Mouse (Mus musculus) kidney, adult 8-10 months (tissue): ENCODE results near the gene Exosc2.

Source experiments
- DNase-seq, 2 experiments: peaks; one replicate each; pipeline ENCODE4 v3.0.0; 2022

The Exosc2 gene

DNA sequence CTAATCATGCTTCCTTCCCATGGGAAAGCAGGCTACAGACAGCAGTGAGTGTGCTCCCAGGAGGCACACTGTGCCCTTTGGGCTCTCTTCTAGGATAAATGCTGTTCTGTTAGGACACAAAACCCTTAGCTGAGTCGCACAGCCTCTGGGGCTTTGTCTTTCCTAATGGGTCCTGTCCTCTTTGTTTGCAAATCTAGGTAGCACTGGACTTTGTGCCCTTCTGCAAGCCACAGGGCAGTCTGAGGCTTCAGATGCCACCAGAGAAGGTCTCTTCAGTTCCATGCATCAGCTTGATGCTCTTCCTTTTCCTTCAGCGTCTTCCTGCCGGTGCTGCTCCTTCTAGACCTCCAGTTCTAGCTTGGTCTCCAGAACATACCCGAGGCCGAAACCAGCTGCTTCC lies 60.1 kb downstream of the Exosc2 start:
- no peak for DNase-seq
